Mouse (Mus musculus): ENCODE measurements at regions not wholly inside any gene's neighbourhood (a gene's known extent, or its start where the extent isn't known, plus 50 kb on each side); places are given as distances from the start of the nearest gene placed in this dataset.

- Histone ChIP-seq H3K27ac (ENCODE audit: insufficient read depth, low read length) (no peak overlapping the region), H3K36me3 (ENCODE audit: control insufficient read depth, insufficient read depth, low read length, poor library complexity, severe bottlenecking) (no peaks in the 10 kb centered on the region)
- TF ChIP-seq EP300 (IDR thresholded peaks at IDR 0.05; ENCODE audit: insufficient read depth, low read depth, low read length) = no peak
- no peak for TF ChIP-seq CTCF (IDR thresholded peaks at IDR 0.05; ENCODE audit: low read depth, low read length)
- no peak for TF ChIP-seq POLR2A (IDR thresholded peaks at IDR 0.05; ENCODE audit: insufficient read depth, low read length)
Measured at GRCm38 (mm10) chr14:92958138-92958537, 932.3 kb downstream of the Pcdh9 start.

GRCm38 (mm10) chr14:92955485-92955884, 935.0 kb downstream of the Pcdh9 start:
- no peak for TF ChIP-seq EP300 (IDR thresholded peaks at IDR 0.05; ENCODE audit: insufficient read depth, low read depth, low read length)
- no peak for TF ChIP-seq POLR2A (IDR thresholded peaks at IDR 0.05; ENCODE audit: insufficient read depth, low read length)
- no peak for TF ChIP-seq CTCF (IDR thresholded peaks at IDR 0.05; ENCODE audit: low read depth, low read length)
- H3K4me1 ChIP-seq (ENCODE audit: control insufficient read depth, insufficient read depth, low read length) = no peaks in the 10 kb centered on the region
- no peaks in the 10 kb centered on the region for H3K9me3 ChIP-seq (replicated peaks; ENCODE audit: control insufficient read depth, insufficient read depth, low read length, poor library complexity, severe bottlenecking)
- no peaks in the 10 kb centered on the region for H3K36me3 ChIP-seq (ENCODE audit: control insufficient read depth, insufficient read depth, low read length, poor library complexity, severe bottlenecking)
- no peak overlapping the region for H3K4me3 ChIP-seq (ENCODE audit: low read depth, low read length)
- no peak overlapping the region for H3K27ac ChIP-seq (ENCODE audit: insufficient read depth, low read length)
- H3K9ac ChIP-seq (ENCODE audit: low read depth, poor library complexity, severe bottlenecking) = no peak overlapping the region
- H3K27me3 ChIP-seq (ENCODE audit: control insufficient read depth, insufficient read depth, low read length, poor library complexity, severe bottlenecking) = no peaks in the 10 kb centered on the region

More at GRCm38 (mm10) chr14:92958138-92958537, 932.3 kb downstream of the Pcdh9 start:
- Histone ChIP-seq H3K4me3 (ENCODE audit: low read depth, low read length) (no peak overlapping the region), H3K9me3 (replicated peaks; ENCODE audit: control insufficient read depth, insufficient read depth, low read length, poor library complexity, severe bottlenecking) (no peaks in the 10 kb centered on the region), H3K27me3 (ENCODE audit: control insufficient read depth, insufficient read depth, low read length, poor library complexity, severe bottlenecking) (no peaks in the 10 kb centered on the region), H3K9ac (ENCODE audit: low read depth, poor library complexity, severe bottlenecking) (no peak overlapping the region), H3K4me1 (ENCODE audit: control insufficient read depth, insufficient read depth, low read length) (no peaks in the 10 kb centered on the region)

- Histone ChIP-seq H3K27ac (ENCODE audit: insufficient read depth, low read length) (no peak overlapping the region), H3K27me3 (ENCODE audit: control insufficient read depth, insufficient read depth, low read length, poor library complexity, severe bottlenecking) (no peaks in the 10 kb centered on the region), H3K4me1 (ENCODE audit: control insufficient read depth, insufficient read depth, low read length) (no peaks in the 10 kb centered on the region), H3K36me3 (ENCODE audit: control insufficient read depth, insufficient read depth, low read length, poor library complexity, severe bottlenecking) (no peaks in the 10 kb centered on the region), H3K4me3 (ENCODE audit: low read depth, low read length) (no peak overlapping the region), H3K9ac (ENCODE audit: low read depth, poor library complexity, severe bottlenecking) (no peak overlapping the region), H3K9me3 (replicated peaks; ENCODE audit: control insufficient read depth, insufficient read depth, low read length, poor library complexity, severe bottlenecking) (no peaks in the 10 kb centered on the region)
- TF ChIP-seq CTCF (IDR thresholded peaks at IDR 0.05; ENCODE audit: low read depth, low read length) (no peak), POLR2A (IDR thresholded peaks at IDR 0.05; ENCODE audit: insufficient read depth, low read length) (no peak), EP300 (IDR thresholded peaks at IDR 0.05; ENCODE audit: insufficient read depth, low read depth, low read length) (no peak)
Measured at GRCm38 (mm10) chr14:92907623-92908045, 982.8 kb downstream of the Pcdh9 start.

- Histone ChIP-seq H3K36me3 (ENCODE audit: control insufficient read depth, insufficient read depth, low read length, poor library complexity, severe bottlenecking) (no peaks in the 10 kb centered on the region), H3K9me3 (replicated peaks; ENCODE audit: control insufficient read depth, insufficient read depth, low read length, poor library complexity, severe bottlenecking) (no peaks in the 10 kb centered on the region), H3K4me3 (ENCODE audit: low read depth, low read length) (no peak overlapping the region), H3K9ac (ENCODE audit: low read depth, poor library complexity, severe bottlenecking) (no peak overlapping the region), H3K27me3 (ENCODE audit: control insufficient read depth, insufficient read depth, low read length, poor library complexity, severe bottlenecking) (no peaks in the 10 kb centered on the region), H3K4me1 (ENCODE audit: control insufficient read depth, insufficient read depth, low read length) (no peaks in the 10 kb centered on the region), H3K27ac (ENCODE audit: insufficient read depth, low read length) (no peak overlapping the region)
- TF ChIP-seq EP300 (IDR thresholded peaks at IDR 0.05; ENCODE audit: insufficient read depth, low read depth, low read length) (no peak), CTCF (IDR thresholded peaks at IDR 0.05; ENCODE audit: low read depth, low read length) (no peak), POLR2A (IDR thresholded peaks at IDR 0.05; ENCODE audit: insufficient read depth, low read length) (no peak)
Measured at GRCm38 (mm10) chr14:92874548-92874947, 1015.9 kb downstream of the Pcdh9 start.

- no peaks in the 10 kb centered on the region for H3K36me3 ChIP-seq (ENCODE audit: control insufficient read depth, insufficient read depth, low read length, poor library complexity, severe bottlenecking)
- H3K9me3 ChIP-seq (replicated peaks; ENCODE audit: control insufficient read depth, insufficient read depth, low read length, poor library complexity, severe bottlenecking) = no peaks in the 10 kb centered on the region
- no peak overlapping the region for H3K4me3 ChIP-seq (ENCODE audit: low read depth, low read length)
- no peak for TF ChIP-seq EP300 (IDR thresholded peaks at IDR 0.05; ENCODE audit: insufficient read depth, low read depth, low read length)
- TF ChIP-seq CTCF (IDR thresholded peaks at IDR 0.05; ENCODE audit: low read depth, low read length) = no peak
- TF ChIP-seq POLR2A (IDR thresholded peaks at IDR 0.05; ENCODE audit: insufficient read depth, low read length) = no peak
- H3K9ac ChIP-seq (ENCODE audit: low read depth, poor library complexity, severe bottlenecking) = no peak overlapping the region
- H3K27me3 ChIP-seq (ENCODE audit: control insufficient read depth, insufficient read depth, low read length, poor library complexity, severe bottlenecking) = no peaks in the 10 kb centered on the region
- no peak overlapping the region for H3K27ac ChIP-seq (ENCODE audit: insufficient read depth, low read length)
- no peaks in the 10 kb centered on the region for H3K4me1 ChIP-seq (ENCODE audit: control insufficient read depth, insufficient read depth, low read length)
Measured at GRCm38 (mm10) chr14:92866462-92866861, 1024.0 kb downstream of the Pcdh9 start.

GRCm38 (mm10) chr14:92862942-92863341, 1027.5 kb downstream of the Pcdh9 start:
- Histone ChIP-seq H3K4me1 (ENCODE audit: control insufficient read depth, insufficient read depth, low read length) (no peaks in the 10 kb centered on the region), H3K27ac (ENCODE audit: insufficient read depth, low read length) (no peak overlapping the region), H3K27me3 (ENCODE audit: control insufficient read depth, insufficient read depth, low read length, poor library complexity, severe bottlenecking) (no peaks in the 10 kb centered on the region)

More at GRCm38 (mm10) chr14:92862942-92863341, 1027.5 kb downstream of the Pcdh9 start:
- TF ChIP-seq CTCF (IDR thresholded peaks at IDR 0.05; ENCODE audit: low read depth, low read length) (no peak), EP300 (IDR thresholded peaks at IDR 0.05; ENCODE audit: insufficient read depth, low read depth, low read length) (peak; percentile 51; the same call in 1 of the 2 replicates)
- Histone ChIP-seq H3K4me3 (ENCODE audit: low read depth, low read length) (no peak overlapping the region), H3K9me3 (replicated peaks; ENCODE audit: control insufficient read depth, insufficient read depth, low read length, poor library complexity, severe bottlenecking) (no peaks in the 10 kb centered on the region), H3K36me3 (ENCODE audit: control insufficient read depth, insufficient read depth, low read length, poor library complexity, severe bottlenecking) (no peaks in the 10 kb centered on the region), H3K9ac (ENCODE audit: low read depth, poor library complexity, severe bottlenecking) (no peak overlapping the region)
